Mouse (Mus musculus) embryonic facial prominence, embryonic 15.5 days (tissue): ENCODE results near the gene Calhm2. TPM values are rescaled to one million over a fixed set of nuclear protein-coding genes. Genes with fewer than 3 reads are reported as not detected.

Source experiments
- ATAC-seq: fragments of 200-750 bp; cut with Nextera tagmentation; 2 replicates; pipeline ENCODE4 v1.8.0; 2017; ENCODE audit warnings: low read depth, moderate TSS enrichment; ENCODE audit not compliant: insufficient number of reproducible peaks, low FRiP score, low TSS enrichment
- H3K27ac ChIP-seq: fragments of 300-500 bp; sonication (generic); replicated peaks from 2 replicates; pipeline ENCODE4 v1.5.1; 2015; ENCODE audit warnings: mild to moderate bottlenecking, inconsistent platforms
- H3K27me3 ChIP-seq: fragments of 300-500 bp; sonication (generic); 2 replicates; pipeline ENCODE4 v1.6.1; 2015; ENCODE audit warnings: inconsistent platforms
- H3K36me3 ChIP-seq: fragments of 300-500 bp; sonication (generic); 2 replicates; pipeline ENCODE4 v1.6.1; 2015; ENCODE audit warnings: mild to moderate bottlenecking, inconsistent platforms
- H3K4me1 ChIP-seq: fragments of 300-500 bp; sonication (generic); 2 replicates; pipeline ENCODE4 v1.6.1; 2015; ENCODE audit warnings: inconsistent platforms
- H3K4me2 ChIP-seq: fragments of 300-500 bp; sonication (generic); replicated peaks from 2 replicates; pipeline ENCODE4 v1.6.1; 2015; ENCODE audit warnings: mild to moderate bottlenecking, inconsistent platforms
- H3K4me3 ChIP-seq: fragments of 300-500 bp; sonication (generic); replicated peaks from 2 replicates; pipeline ENCODE4 v1.5.1; 2015; ENCODE audit warnings: mild to moderate bottlenecking, inconsistent platforms
- H3K9ac ChIP-seq: fragments of 300-500 bp; sonication (generic); 2 replicates; pipeline ENCODE4 v1.6.1; 2015; ENCODE audit warnings: inconsistent platforms
- H3K9me3 ChIP-seq: fragments of 300-500 bp; sonication (generic); replicated peaks from 2 replicates; pipeline ENCODE4 v1.6.1; 2016; ENCODE audit warnings: inconsistent platforms
- WGBS: fragments of 180-500 bp; shearing (Covaris S2); methylation state at CpG from one replicate; pipeline ENCODE4 v1.1.7; 2015; 5-methylcytosine and 5-hydroxymethylcytosine counted together
- polyA plus RNA-seq: library from polyadenylated mRNA; unstranded; fragments of >200 nt; fragmentation: Nextera tagmentation; extraction: Ambion mirVana; gene quantifications from 2 replicates; pipeline ENCODE4 v1.2.1, GENCODE M21; 2015

Calhm2 gene
- 11.9 and 13.4 TPM in 2 replicates for polyA plus RNA-seq

DNA sequence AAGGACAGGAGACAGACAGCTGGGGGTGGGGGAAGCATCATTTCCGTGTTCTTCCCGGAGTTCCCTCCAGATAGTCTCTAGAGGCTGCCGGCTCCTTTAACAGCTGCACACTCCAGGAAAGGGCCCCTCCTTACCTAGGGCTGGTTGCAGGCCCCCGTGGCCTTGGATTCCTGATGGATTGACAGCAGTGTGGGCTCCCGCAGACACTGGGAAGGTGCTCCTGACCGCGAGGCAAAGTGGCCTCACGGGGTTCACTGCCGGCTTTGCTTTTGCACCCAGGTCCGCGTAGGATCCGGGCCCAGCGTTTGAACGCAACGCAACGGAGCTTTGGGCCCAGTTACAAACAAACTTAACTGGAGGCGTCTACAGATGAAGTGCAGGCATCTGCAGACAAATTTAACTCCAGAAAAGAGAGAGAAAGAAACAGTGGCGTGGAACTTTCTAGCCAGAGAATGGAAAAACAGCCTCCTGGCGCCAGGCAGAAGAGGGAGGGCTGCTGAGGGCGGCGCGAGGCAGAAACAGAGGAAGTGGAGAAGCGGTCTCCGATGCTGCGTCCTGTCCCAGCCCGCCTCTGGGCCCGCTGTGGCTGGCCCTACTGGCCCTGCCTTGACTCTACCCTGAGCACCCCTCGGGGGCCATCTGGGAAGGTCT, at the start of gene Calhm2:
Gene Calhm2, minus strand, starts transcription at position 524 of the 651 bp plus-strand sequence.
- Histone ChIP-seq H3K4me3 (peak within 1 kb of the TSS; percentile 51), H3K27ac (peak within 1 kb of the TSS; percentile 92), H3K4me2 (peak within 1 kb of the TSS; percentile 72), H3K4me1 (peaks cover 42% of the 10 kb centered on the region), H3K36me3 (peaks cover 22% of the 10 kb centered on the region), H3K9me3 (no peaks in the 10 kb centered on the region), H3K9ac (peak within 1 kb of the TSS; percentile 70), H3K27me3 (no peaks in the 10 kb centered on the region)
- ATAC-seq, result peak; percentile 75
- WGBS, result 4% methylated on average over 28 of the region's 28 CpGs

DNA sequence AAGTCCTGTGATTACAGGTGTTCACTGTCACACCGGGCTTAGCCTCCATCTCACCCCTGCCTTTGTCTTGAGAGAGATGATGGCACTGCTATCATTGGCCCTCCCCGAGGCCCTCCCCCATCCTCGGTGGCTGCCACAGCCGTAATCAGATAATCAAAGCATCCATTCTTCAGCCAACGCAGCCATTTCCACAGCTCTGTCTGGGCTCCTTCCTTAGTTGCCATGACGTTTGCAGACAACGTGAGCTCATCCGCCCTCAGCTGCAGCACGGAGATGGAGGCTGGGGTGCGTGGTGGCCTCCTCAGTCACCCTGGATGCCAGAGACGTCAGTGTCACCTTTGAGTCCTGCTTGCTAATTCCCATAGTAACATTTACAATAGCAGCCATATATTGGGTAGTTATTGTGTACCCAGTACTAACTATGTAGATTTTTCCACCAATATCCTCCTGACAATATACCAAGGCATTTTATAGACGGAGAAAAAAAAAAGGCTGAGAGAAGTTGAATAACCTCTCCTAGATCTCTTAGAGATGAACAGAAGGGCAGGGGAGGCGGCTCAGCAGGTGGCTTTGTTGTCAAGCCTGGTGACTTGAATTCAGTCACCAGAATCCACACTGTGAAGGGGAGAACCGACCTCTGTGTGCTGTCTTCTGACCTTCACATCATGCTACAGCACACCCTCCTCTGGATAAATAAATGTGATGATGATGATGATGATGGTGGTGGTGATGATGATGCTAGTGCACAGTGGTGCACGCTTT, 48.6 kb upstream of the Calhm2 start:
- no peak overlapping the region for H3K4me3 ChIP-seq

DNA sequence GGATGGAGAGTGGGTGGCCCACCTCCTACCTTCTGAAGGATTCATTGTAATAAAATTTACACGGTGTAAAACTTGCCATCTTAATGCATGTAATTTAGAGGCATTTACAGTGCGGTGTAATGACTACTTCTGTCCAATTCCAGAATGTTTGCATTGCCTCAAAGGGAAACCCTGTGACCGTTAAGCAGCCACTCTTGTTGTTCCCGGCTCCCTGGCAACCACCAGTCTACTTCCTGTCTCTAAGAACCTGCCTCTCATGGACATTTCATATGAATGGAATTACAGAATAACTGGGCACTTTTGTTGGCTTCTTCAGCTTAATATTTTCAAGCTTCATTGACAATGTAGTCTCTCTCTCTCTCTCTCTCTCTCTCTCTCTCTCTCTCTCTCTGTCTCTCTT, 46.6 kb upstream of the Calhm2 start:
- WGBS, result 51% methylated on average over 4 of the region's 4 CpGs
- Histone ChIP-seq H3K9me3 (no peaks in the 10 kb centered on the region), H3K27me3 (peaks cover 11% of the 10 kb centered on the region; the same call in 1 of the 2 replicates), H3K4me2 (no peak overlapping the region), H3K4me1 (peaks cover 10% of the 10 kb centered on the region), H3K36me3 (no peaks in the 10 kb centered on the region), H3K9ac (no peak overlapping the region), H3K4me3 (no peak overlapping the region), H3K27ac (no peak overlapping the region)
- ATAC-seq, result no peak

More for the DNA sequence above, 48.6 kb upstream of the Calhm2 start:
- ATAC-seq, result no peak
- H3K9me3 ChIP-seq, result no peaks in the 10 kb centered on the region
- H3K9ac ChIP-seq, result no peak overlapping the region
- no peak overlapping the region for H3K27ac ChIP-seq
- WGBS, result 48% methylated on average over 15 of the region's 15 CpGs
- H3K27me3 ChIP-seq, result no peaks in the 10 kb centered on the region
- H3K4me2 ChIP-seq, result no peak overlapping the region
- H3K4me1 ChIP-seq, result peaks cover 10% of the 10 kb centered on the region
- no peaks in the 10 kb centered on the region for H3K36me3 ChIP-seq

DNA sequence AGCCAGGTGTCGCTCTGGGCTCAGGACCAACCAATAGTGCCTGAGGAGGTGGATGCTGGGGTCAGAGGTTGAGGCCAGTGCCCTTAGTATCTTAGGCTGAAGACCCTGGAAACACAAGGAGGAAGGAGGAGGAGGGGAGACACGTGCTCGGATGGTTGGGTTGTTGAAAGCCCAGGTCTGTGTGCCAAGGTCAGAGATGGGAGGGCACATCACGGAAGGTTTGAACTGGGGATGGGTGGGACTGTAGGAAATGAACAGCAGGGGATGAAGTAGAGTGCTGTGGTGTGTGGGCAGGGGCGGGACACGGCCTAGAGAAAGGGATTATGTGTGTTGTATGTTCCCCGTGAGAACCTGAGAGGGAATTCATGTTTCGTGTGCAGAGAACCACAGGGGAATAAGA, 46.1 kb upstream of the Calhm2 start:
- no peak for ATAC-seq
- H3K4me3 ChIP-seq, result no peak overlapping the region
- no peaks in the 10 kb centered on the region for H3K36me3 ChIP-seq
- peaks cover 15% of the 10 kb centered on the region for H3K4me1 ChIP-seq
- H3K27me3 ChIP-seq, result peaks cover 16% of the 10 kb centered on the region; the same call in 1 of the 2 replicates
- H3K27ac ChIP-seq, result no peak overlapping the region
- no peak overlapping the region for H3K4me2 ChIP-seq
- H3K9me3 ChIP-seq, result no peaks in the 10 kb centered on the region
- 45% methylated on average over 8 of the region's 8 CpGs for WGBS
- no peak overlapping the region for H3K9ac ChIP-seq

DNA sequence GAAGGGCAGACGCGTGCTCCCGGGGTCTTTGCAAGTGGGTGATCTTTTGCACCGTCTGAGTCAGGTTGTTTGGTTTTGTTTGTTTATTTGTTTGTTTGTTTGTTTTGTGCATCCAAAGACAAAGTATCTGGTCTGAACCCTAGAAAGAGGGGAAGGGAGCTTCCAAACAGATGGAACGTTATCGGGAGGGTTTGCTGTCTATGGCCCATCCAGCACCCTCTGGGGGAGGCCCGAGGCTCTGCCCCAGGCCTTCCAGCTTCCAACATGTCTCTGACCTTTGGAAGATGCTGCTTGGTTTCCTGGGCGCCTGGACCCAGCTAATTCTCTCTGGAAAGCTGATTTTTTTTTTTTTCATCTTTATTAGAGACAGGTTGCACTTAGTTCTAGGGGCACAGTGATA, 41.9 kb upstream of the Calhm2 start:
- WGBS, result 22% methylated on average over 8 of the region's 8 CpGs
- peak overlapping the region; percentile 58 for H3K4me3 ChIP-seq
- peaks cover 17% of the 10 kb centered on the region; the same call in 1 of the 2 replicates for H3K27me3 ChIP-seq
- peaks cover 13% of the 10 kb centered on the region for H3K4me1 ChIP-seq
- H3K9me3 ChIP-seq, result no peaks in the 10 kb centered on the region
- no peak overlapping the region for H3K9ac ChIP-seq
- H3K4me2 ChIP-seq, result peak overlapping the region; percentile 93
- H3K27ac ChIP-seq, result no peak overlapping the region
- H3K36me3 ChIP-seq, result no peaks in the 10 kb centered on the region
- ATAC-seq, result no peak

DNA sequence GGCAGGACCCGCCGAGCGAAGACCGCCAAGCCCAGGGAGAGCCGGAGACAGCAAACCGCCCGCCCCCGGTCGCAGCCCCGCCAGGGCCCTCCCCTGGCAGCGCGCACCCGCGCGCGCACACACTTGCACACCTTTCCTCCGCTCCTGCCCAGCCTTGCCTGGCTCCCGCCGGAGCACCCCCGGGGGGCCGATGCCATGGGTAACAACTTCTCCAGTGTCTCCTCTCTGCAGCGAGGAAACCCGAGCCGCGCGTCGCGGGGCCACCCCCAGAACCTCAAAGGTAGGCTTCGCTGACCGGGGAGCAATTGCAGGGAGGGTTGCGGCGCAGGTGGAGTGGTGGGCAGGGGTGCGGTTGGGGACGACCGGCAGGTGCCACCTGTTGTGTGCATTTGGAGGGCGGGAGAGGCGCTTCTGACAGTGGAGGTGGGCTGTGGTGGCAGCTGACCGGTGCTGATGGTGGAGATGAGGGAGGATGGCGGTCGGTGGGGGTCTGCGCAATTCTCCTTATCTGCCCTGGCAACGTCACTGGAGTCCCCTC, 41.2 kb upstream of the Calhm2 start:
- H3K4me1 ChIP-seq, result peaks cover 13% of the 10 kb centered on the region
- no peaks in the 10 kb centered on the region for H3K9me3 ChIP-seq
- H3K4me2 ChIP-seq, result peak overlapping the region; percentile 93
- H3K27me3 ChIP-seq, result peaks cover 17% of the 10 kb centered on the region; the same call in 1 of the 2 replicates
- H3K27ac ChIP-seq, result peak overlapping the region; percentile 60; the same call in 1 of the 2 replicates
- peak overlapping the region; percentile 31 for H3K9ac ChIP-seq
- ATAC-seq, result peak; percentile 40
- under 1% methylated on average over 42 of the region's 42 CpGs for WGBS
- peak overlapping the region; percentile 58 for H3K4me3 ChIP-seq
- H3K36me3 ChIP-seq, result no peaks in the 10 kb centered on the region

DNA sequence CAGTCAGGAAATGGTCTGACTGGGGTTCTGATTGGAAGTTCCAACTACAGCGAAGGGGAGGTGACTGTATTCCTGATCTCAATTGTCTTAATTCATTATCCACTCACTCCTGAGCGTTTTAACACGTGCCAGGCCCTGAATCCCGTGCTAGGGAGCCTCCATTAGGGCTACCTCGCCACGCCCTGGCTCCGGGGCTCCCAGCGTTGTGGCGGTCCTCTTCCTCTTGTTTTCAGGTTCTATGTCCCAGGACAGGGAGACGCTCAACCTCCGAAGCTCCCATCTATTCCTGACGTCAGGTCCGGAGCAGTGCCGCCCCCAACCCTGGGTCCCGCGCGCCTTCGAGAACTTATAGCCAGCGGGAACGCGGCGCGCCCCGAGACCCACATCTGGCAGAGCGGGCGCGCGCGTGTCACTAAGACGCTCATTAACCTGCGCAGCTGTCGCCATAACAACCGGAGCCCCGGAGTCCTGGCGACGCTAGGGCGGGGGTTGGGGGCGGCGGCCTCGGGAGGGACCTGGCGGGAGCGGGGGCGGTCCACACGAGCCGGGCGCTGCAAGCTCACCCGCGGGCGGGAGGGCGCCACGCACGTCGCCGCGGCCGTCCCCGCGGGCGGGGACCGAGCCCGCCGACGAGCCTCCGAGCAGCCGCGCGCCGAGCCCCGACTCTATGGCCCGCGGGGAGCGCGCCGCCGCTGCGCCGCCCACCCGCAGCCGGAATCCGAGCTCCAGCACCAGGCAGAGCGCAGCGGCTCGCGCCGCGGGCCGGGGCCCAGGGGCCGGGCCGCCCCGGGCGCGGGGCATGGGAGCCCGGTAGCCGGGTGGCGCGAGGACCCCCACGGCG, 40.6 kb upstream of the Calhm2 start, which contains the start of gene Neurl1a:
Gene Neurl1a, plus strand, starts transcription at position 390 of the 841 bp plus-strand sequence.
- WGBS, result under 1% methylated on average over 97 of the region's 98 CpGs
- peaks cover 13% of the 10 kb centered on the region for H3K4me1 ChIP-seq
- peaks cover 17% of the 10 kb centered on the region; the same call in 1 of the 2 replicates for H3K27me3 ChIP-seq
- H3K4me3 ChIP-seq, result peak within 1 kb of the TSS; percentile 58
- ATAC-seq, result peak; percentile 80
- peak within 1 kb of the TSS; percentile 31 for H3K9ac ChIP-seq
- peak within 1 kb of the TSS; percentile 93 for H3K4me2 ChIP-seq
- H3K27ac ChIP-seq, result peak within 1 kb of the TSS; percentile 60
- no peaks in the 10 kb centered on the region for H3K36me3 ChIP-seq
- no peaks in the 10 kb centered on the region for H3K9me3 ChIP-seq

DNA sequence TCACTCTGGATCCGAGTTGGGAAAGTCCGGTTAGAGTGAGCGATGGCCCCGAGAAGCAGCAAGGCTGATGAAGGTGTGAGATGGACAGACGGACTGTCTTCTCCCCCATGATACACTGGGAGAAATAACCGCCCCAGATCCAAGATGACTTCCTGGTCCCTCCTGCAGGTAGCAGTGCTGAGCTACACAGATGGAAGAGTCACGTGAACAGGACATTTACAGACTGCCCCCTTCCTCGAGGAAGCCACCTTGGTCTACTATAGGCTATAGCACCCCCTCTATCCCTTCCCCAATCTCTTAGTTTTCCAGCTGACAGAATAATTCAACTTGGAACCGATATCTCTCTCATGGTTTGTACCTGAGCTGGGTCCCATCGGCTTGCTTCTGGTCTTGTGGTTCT, 39.9 kb upstream of the Calhm2 start:
- H3K9ac ChIP-seq, result no peak overlapping the region
- H3K4me1 ChIP-seq, result peaks cover 13% of the 10 kb centered on the region
- peaks cover 18% of the 10 kb centered on the region; the same call in 1 of the 2 replicates for H3K27me3 ChIP-seq
- 0 out of 2 replicates have a peak, but pooled peaks have one; percentile 31 for ATAC-seq
- WGBS, result 21% methylated on average over 10 of the region's 10 CpGs
- H3K4me2 ChIP-seq, result peak overlapping the region; percentile 93
- H3K9me3 ChIP-seq, result no peaks in the 10 kb centered on the region
- H3K36me3 ChIP-seq, result no peaks in the 10 kb centered on the region
- no peak overlapping the region for H3K27ac ChIP-seq
- peak overlapping the region; percentile 58 for H3K4me3 ChIP-seq

DNA sequence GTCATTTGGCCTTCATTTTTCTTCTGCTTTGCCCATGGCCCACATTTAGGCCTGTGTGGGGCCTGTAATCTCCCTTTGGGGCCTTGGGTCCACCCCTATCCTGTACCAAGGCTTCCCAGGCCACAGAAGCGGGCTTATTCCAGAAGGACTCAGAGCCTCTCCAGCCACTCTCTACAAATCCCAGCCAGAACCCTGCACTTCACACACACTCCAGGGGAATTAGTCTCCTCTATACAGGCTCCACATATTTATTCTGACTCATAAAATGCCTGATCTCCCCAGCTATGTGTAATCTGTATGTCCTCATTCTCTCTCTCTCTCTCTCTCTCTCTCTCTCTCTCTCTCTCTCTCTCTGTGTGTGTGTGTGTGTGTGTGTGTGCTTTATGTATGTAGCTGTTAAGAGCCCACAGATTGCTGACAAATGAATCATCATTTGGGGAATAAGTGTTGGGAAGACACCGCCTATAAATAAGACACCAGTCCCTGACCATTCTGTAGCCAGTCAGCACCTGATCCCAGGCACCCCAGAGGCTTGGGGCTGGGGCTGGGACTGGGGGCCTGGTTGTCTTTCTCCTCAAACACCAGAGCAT, 38.9 kb upstream of the Calhm2 start:
- H3K27me3 ChIP-seq, result peaks cover 20% of the 10 kb centered on the region; the same call in 1 of the 2 replicates
- no peak overlapping the region for H3K9ac ChIP-seq
- H3K27ac ChIP-seq, result no peak overlapping the region
- no peak for ATAC-seq
- WGBS, result 90% methylated on average over 2 of the region's 2 CpGs
- H3K4me2 ChIP-seq, result no peak overlapping the region
- no peaks in the 10 kb centered on the region for H3K36me3 ChIP-seq
- H3K4me3 ChIP-seq, result no peak overlapping the region
- peaks cover 13% of the 10 kb centered on the region for H3K4me1 ChIP-seq
- no peaks in the 10 kb centered on the region for H3K9me3 ChIP-seq

DNA sequence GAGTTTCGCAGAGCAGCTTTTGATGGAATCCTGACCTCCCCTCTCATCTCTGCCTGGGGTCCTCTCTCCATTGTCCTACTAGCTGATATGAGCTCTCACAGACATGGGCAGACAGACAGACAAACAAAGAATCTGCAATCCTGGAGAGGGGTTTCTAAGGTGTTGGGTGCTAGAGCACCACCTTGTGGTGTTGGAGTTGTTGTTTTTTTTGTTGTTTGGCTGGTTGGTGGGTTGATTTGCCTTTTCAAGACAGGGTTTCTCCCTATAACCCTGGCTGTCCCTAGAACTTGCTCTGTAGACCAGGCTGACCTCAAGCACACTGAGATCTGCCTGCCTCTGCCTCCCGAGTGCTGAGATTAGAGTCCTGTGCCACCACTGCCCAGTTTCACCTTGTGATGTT, 37.4 kb upstream of the Calhm2 start:
- Histone ChIP-seq H3K36me3 (no peaks in the 10 kb centered on the region), H3K9ac (no peak overlapping the region), H3K9me3 (no peaks in the 10 kb centered on the region), H3K27ac (no peak overlapping the region), H3K27me3 (peaks cover 15% of the 10 kb centered on the region; the same call in 1 of the 2 replicates), H3K4me3 (no peak overlapping the region), H3K4me1 (peaks cover 13% of the 10 kb centered on the region), H3K4me2 (no peak overlapping the region)
- ATAC-seq, result no peak
- 69% methylated on average over 2 of the region's 2 CpGs for WGBS
